Comparison of ENCODE assay signal across 8 mouse cellular contexts in genomic region chr11:97628303-97628567, GRCm38 (mm10). TPM values are rescaled to one million over a fixed set of nuclear protein-coding genes. Genes with fewer than 3 reads are reported as not detected.
DNase-seq lines count a peak whose midpoint lies in the region; ATAC-seq and TF ChIP-seq lines count a peak whose summit lies in the region.

No protein-coding gene starts in this region.

- DNase-seq in liver, adult 2 months (ENCODE audit: extremely low read depth, low read depth, low spot score) = no peak
- no peak for DNase-seq in liver
- DNase-seq in forebrain, embryonic 10.5 days (ENCODE audit: extremely low spot score, low spot score) = no peak
- DNase-seq in Muller cell, postnatal 12 days (ENCODE audit: inconsistent ontology term) = no peak
- DNase-seq in cerebellum, adult 11-12 months = no peak
- DNase-seq in thymus, adult 18-20 months = no peak

- H3K27ac ChIP-seq in liver, adult 2 months (replicated peaks; ENCODE audit: insufficient read depth, low read depth, low read length) = no peak overlapping the region
- peak overlapping the region; percentile 90 for H3K27ac ChIP-seq in forebrain, embryonic 10.5 days
- H3K27ac ChIP-seq in intestine, embryonic 15.5 days = no peak overlapping the region
- H3K27ac ChIP-seq in neural tube, embryonic 12.5 days = no peak overlapping the region

- H3K27me3 ChIP-seq in liver, adult 2 months (ENCODE audit: control insufficient read depth, insufficient read depth, low read length) = peaks cover 21% of the 10 kb centered on the region
- peaks cover 91% of the 10 kb centered on the region for H3K27me3 ChIP-seq in forebrain, embryonic 10.5 days (ENCODE audit: poor library complexity, severe bottlenecking)
- peaks cover 81% of the 10 kb centered on the region for H3K27me3 ChIP-seq in intestine, embryonic 15.5 days (replicated peaks)
- H3K27me3 ChIP-seq in neural tube, embryonic 12.5 days (replicated peaks) = peaks cover 82% of the 10 kb centered on the region

- ATAC-seq in intestine, embryonic 15.5 days = no peak
- ATAC-seq in neural tube, embryonic 12.5 days (ENCODE audit: low FRiP score, low read depth) = no peak

- H3K79me2 ChIP-seq in liver, adult 2 months (ENCODE audit: control insufficient read depth, insufficient read depth, low read length) = no peaks in the 10 kb centered on the region

- no peaks in the 10 kb centered on the region for H3K4me1 ChIP-seq in liver, adult 2 months (ENCODE audit: control insufficient read depth, insufficient read depth, low read length)
- peaks cover 63% of the 10 kb centered on the region for H3K4me1 ChIP-seq in forebrain, embryonic 10.5 days
- H3K4me1 ChIP-seq in intestine, embryonic 15.5 days (replicated peaks) = peaks cover 27% of the 10 kb centered on the region
- H3K4me1 ChIP-seq in neural tube, embryonic 12.5 days = peaks cover 36% of the 10 kb centered on the region

- no peak for TF ChIP-seq POLR2A in liver, adult 2 months (IDR thresholded peaks at IDR 0.05; ENCODE audit: extremely low read depth, insufficient read depth, low read length)

- H3K9ac ChIP-seq in liver, adult 2 months (ENCODE audit: low read depth, low read length) = no peak overlapping the region
- H3K9ac ChIP-seq in intestine, embryonic 15.5 days = no peak overlapping the region; the same call in 1 of the 2 replicates
- H3K9ac ChIP-seq in neural tube, embryonic 12.5 days = peak overlapping the region; percentile 75

- peak overlapping the region; percentile 96 for H3K4me2 ChIP-seq in intestine, embryonic 15.5 days (replicated peaks)
- peak overlapping the region; percentile 94 for H3K4me2 ChIP-seq in neural tube, embryonic 12.5 days (replicated peaks)

- H3K4me3 ChIP-seq in liver, adult 2 months (ENCODE audit: insufficient read depth, low read depth, low read length) = peak overlapping the region; percentile 69; the same call in 1 of the 2 replicates
- H3K4me3 ChIP-seq in forebrain, embryonic 10.5 days = peak overlapping the region; percentile 70
- peak overlapping the region; percentile 74 for H3K4me3 ChIP-seq in intestine, embryonic 15.5 days (replicated peaks)
- H3K4me3 ChIP-seq in neural tube, embryonic 12.5 days = peak overlapping the region; percentile 66

- no peaks in the 10 kb centered on the region for H3K36me3 ChIP-seq in liver, adult 2 months (ENCODE audit: control insufficient read depth, insufficient read depth, low read length)
- no peaks in the 10 kb centered on the region for H3K36me3 ChIP-seq in forebrain, embryonic 10.5 days (replicated peaks)
- no peaks in the 10 kb centered on the region for H3K36me3 ChIP-seq in intestine, embryonic 15.5 days
- no peaks in the 10 kb centered on the region for H3K36me3 ChIP-seq in neural tube, embryonic 12.5 days

- 1% methylated on average over 28 of the region's 28 CpGs for WGBS in liver, adult 2 months
- WGBS in forebrain, embryonic 10.5 days = under 1% methylated on average over 28 of the region's 28 CpGs
- 3% methylated on average over 27 of the region's 28 CpGs for WGBS in intestine, embryonic 15.5 days
- WGBS in neural tube, embryonic 12.5 days = under 1% methylated on average over 28 of the region's 28 CpGs

- TF ChIP-seq CTCF in liver, adult 2 months (IDR thresholded peaks at IDR 0.05; ENCODE audit: low read depth, low read length) = no peak

- H3K9me3 ChIP-seq in forebrain, embryonic 10.5 days = no peaks in the 10 kb centered on the region
- no peaks in the 10 kb centered on the region for H3K9me3 ChIP-seq in intestine, embryonic 15.5 days
- no peaks in the 10 kb centered on the region for H3K9me3 ChIP-seq in neural tube, embryonic 12.5 days

RNA-seq across cellular contexts. Expression of gene Epop, which starts 1.3 kb away (rescaled TPM):
- 0.37 and 0.67 TPM in 2 replicates for total RNA-seq in liver, adult 2 months (2014; rRNA removed)
- 2.5 and 3.5 TPM in 2 replicates for polyA plus RNA-seq in liver, adult 2 months (2012; rRNA removed)
- 11.4 and 11.6 TPM in 2 replicates for polyA plus RNA-seq in forebrain, embryonic 10.5 days (2016; fragmentation: Nextera tagmentation; extraction: Ambion mirVana)
- 2.7 and 3.7 TPM in 2 replicates for polyA plus RNA-seq in intestine, embryonic 15.5 days (2015; fragmentation: Nextera tagmentation; extraction: Ambion mirVana)
- polyA plus RNA-seq in neural tube, embryonic 12.5 days (2016; fragmentation: Nextera tagmentation; extraction: Ambion mirVana) = 13.6 and 15.1 TPM in 2 replicates

RNA-seq across cellular contexts. Expression of gene Mllt6, which starts 35.0 kb away (rescaled TPM):
- 3.8 and 6.0 TPM in 2 replicates for total RNA-seq in liver, adult 2 months (2014; rRNA removed)
- polyA plus RNA-seq in liver, adult 2 months (2012; rRNA removed) = 8.9 and 11.2 TPM in 2 replicates
- 1.5 and 2.5 TPM in 2 replicates for polyA plus RNA-seq in forebrain, embryonic 10.5 days (2016; fragmentation: Nextera tagmentation; extraction: Ambion mirVana)
- polyA plus RNA-seq in intestine, embryonic 15.5 days (2015; fragmentation: Nextera tagmentation; extraction: Ambion mirVana) = 1.9 and 2.4 TPM in 2 replicates
- 3.0 and 4.0 TPM in 2 replicates for polyA plus RNA-seq in neural tube, embryonic 12.5 days (2016; fragmentation: Nextera tagmentation; extraction: Ambion mirVana)

RNA-seq across cellular contexts. Expression of gene Srcin1, which starts 52.2 kb away (rescaled TPM):
- total RNA-seq in liver, adult 2 months (2014; rRNA removed) = under 0.01 and 0.20 TPM in 2 replicates
- 0.06 and 0.12 TPM in 2 replicates for polyA plus RNA-seq in liver, adult 2 months (2012; rRNA removed)
- 0.91 and 1.1 TPM in 2 replicates for polyA plus RNA-seq in forebrain, embryonic 10.5 days (2016; fragmentation: Nextera tagmentation; extraction: Ambion mirVana)
- 0.24 and 0.25 TPM in 2 replicates for polyA plus RNA-seq in intestine, embryonic 15.5 days (2015; fragmentation: Nextera tagmentation; extraction: Ambion mirVana)
- 6.4 and 7.9 TPM in 2 replicates for polyA plus RNA-seq in neural tube, embryonic 12.5 days (2016; fragmentation: Nextera tagmentation; extraction: Ambion mirVana)

RNA-seq across cellular contexts. Expression of gene Cisd3, which starts 57.4 kb away (rescaled TPM):
- total RNA-seq in liver, adult 2 months (2014; rRNA removed) = 35.7 and 41.0 TPM in 2 replicates
- 73.6 and 94.5 TPM in 2 replicates for polyA plus RNA-seq in liver, adult 2 months (2012; rRNA removed)
- polyA plus RNA-seq in forebrain, embryonic 10.5 days (2016; fragmentation: Nextera tagmentation; extraction: Ambion mirVana) = 17.0 and 21.7 TPM in 2 replicates
- 79.9 and 93.0 TPM in 2 replicates for polyA plus RNA-seq in intestine, embryonic 15.5 days (2015; fragmentation: Nextera tagmentation; extraction: Ambion mirVana)
- polyA plus RNA-seq in neural tube, embryonic 12.5 days (2016; fragmentation: Nextera tagmentation; extraction: Ambion mirVana) = 17.8 and 25.6 TPM in 2 replicates
